Mouse (Mus musculus) spleen, postnatal 4 days (tissue): ENCODE measurements around the gene Ankrd63.
"Not testable (repeated sequence)": the region's sequence is repeated elsewhere in the genome, so short reads cannot be mapped to it uniquely, and the experiment has no call there.

ENCODE experiments used
- DNase-seq, 2 experiments: peaks; one replicate each; pipeline ENCODE4 v3.0.0; 2022; ENCODE audit warnings: low spot score in 2 of 2

Ankrd63 gene

GRCm38 (mm10) chr2:118659998-118660452 lies 43.7 kb downstream of the Ankrd63 start:
- DNase-seq: peak; percentile 66 to 79

GRCm38 (mm10) chr2:118659493-118659892 lies 44.3 kb downstream of the Ankrd63 start:
- no peak for DNase-seq

- DNase-seq: peak; percentile 74 to 75
These were observed 44.7 kb downstream of the Ankrd63 start for GRCm38 (mm10) chr2:118659077-118659476.

- peak; percentile 81 to 82 for DNase-seq
These were observed 45.3 kb downstream of the Ankrd63 start for GRCm38 (mm10) chr2:118658457-118658856.

- DNase-seq: no peak
These were observed 47.0 kb downstream of the Ankrd63 start for GRCm38 (mm10) chr2:118656688-118657281.

- not testable (repeated sequence) for DNase-seq
These were observed 53.1 kb downstream of the Ankrd63 start for GRCm38 (mm10) chr2:118650697-118651096.
